8 mouse cellular contexts compared by ENCODE assay signal in genomic region chr10:7391108-7391507, GRCm38 (mm10).
A peak's percentile ranks its signal among the peaks of the same experiment; 100 is the strongest.
DNase-seq lines count a peak whose midpoint lies in the region; ATAC-seq and TF ChIP-seq lines count a peak whose summit lies in the region.

No protein-coding gene starts in this region.

- H3K9me3 ChIP-seq in embryonic facial prominence, embryonic 14.5 days (ENCODE audit: control insufficient read depth, low read length), result no peaks in the 10 kb centered on the region
- H3K9me3 ChIP-seq in liver, postnatal 0 days (ENCODE audit: low read length), result no peaks in the 10 kb centered on the region
- H3K9me3 ChIP-seq in stomach, embryonic 15.5 days, result no peaks in the 10 kb centered on the region

- no peak for TF ChIP-seq EP300 in liver, postnatal 0 days (IDR thresholded peaks at IDR 0.05; ENCODE audit: low read depth)

- H3K36me3 ChIP-seq in embryonic facial prominence, embryonic 14.5 days (ENCODE audit: control insufficient read depth, insufficient read depth, low read length), result no peaks in the 10 kb centered on the region
- H3K36me3 ChIP-seq in liver, postnatal 0 days (replicated peaks; ENCODE audit: insufficient read depth, low read length), result no peaks in the 10 kb centered on the region
- no peaks in the 10 kb centered on the region for H3K36me3 ChIP-seq in stomach, embryonic 15.5 days

- no peak overlapping the region for H3K27ac ChIP-seq in embryonic facial prominence, embryonic 14.5 days (replicated peaks; ENCODE audit: low read depth, low read length)
- no peak overlapping the region for H3K27ac ChIP-seq in liver, postnatal 0 days (ENCODE audit: low read depth)
- H3K27ac ChIP-seq in stomach, embryonic 15.5 days, result no peak overlapping the region; the same call in 1 of the 2 replicates

- peak; percentile 40 for DNase-seq in kidney, adult 18-20 months
- no peak for DNase-seq in kidney, adult 11 months
- DNase-seq in R1 (ENCODE audit: low read depth, low spot score), result peak; percentile 40
- peak; percentile 17 for DNase-seq in embryonic facial prominence, embryonic 14.5 days (ENCODE audit: low spot score)
- DNase-seq in induced T-regulatory cell, adult 2 months (ENCODE audit: low read depth), result peak; percentile 35
- DNase-seq in liver, postnatal 0 days, result peak; percentile 27
- no peak for DNase-seq in left cerebral cortex, adult 8-10 months (ENCODE audit: low spot score in 2 of 2)

- peaks cover 37% of the 10 kb centered on the region for H3K27me3 ChIP-seq in embryonic facial prominence, embryonic 14.5 days (replicated peaks; ENCODE audit: control insufficient read depth, insufficient read depth, low read length)
- H3K27me3 ChIP-seq in liver, postnatal 0 days (ENCODE audit: insufficient read depth, low read length), result peaks cover 38% of the 10 kb centered on the region
- peaks cover 22% of the 10 kb centered on the region for H3K27me3 ChIP-seq in stomach, embryonic 15.5 days (replicated peaks)

- H3K4me1 ChIP-seq in embryonic facial prominence, embryonic 14.5 days (ENCODE audit: control insufficient read depth, insufficient read depth, low read length), result peaks cover 4% of the 10 kb centered on the region; the same call in 1 of the 2 replicates
- H3K4me1 ChIP-seq in liver, postnatal 0 days (ENCODE audit: insufficient read depth), result peaks cover 8% of the 10 kb centered on the region; the same call in 1 of the 2 replicates
- H3K4me1 ChIP-seq in stomach, embryonic 15.5 days, result peaks cover 16% of the 10 kb centered on the region

- TF ChIP-seq CTCF in liver, postnatal 0 days (IDR thresholded peaks at IDR 0.05; ENCODE audit: low read depth), result no peak

- WGBS in embryonic facial prominence, embryonic 14.5 days, result under 1% methylated on average over 22 of the region's 31 CpGs
- 2% methylated on average over 31 of the region's 31 CpGs for WGBS in liver, postnatal 0 days (ENCODE audit: insufficient replicate concordance)
- WGBS in stomach, embryonic 15.5 days, result under 1% methylated on average over 31 of the region's 31 CpGs

- ATAC-seq in embryonic facial prominence, embryonic 14.5 days (ENCODE audit: low read depth), result 0 out of 2 replicates have a peak, but pooled peaks have one; percentile 50
- no peak; the same call in 1 of the 2 replicates for ATAC-seq in liver, postnatal 0 days
- ATAC-seq in stomach, embryonic 15.5 days (ENCODE audit: insufficient read depth, low FRiP score, low read depth), result 0 out of 2 replicates have a peak, but pooled peaks have one; percentile 61

- H3K4me2 ChIP-seq in embryonic facial prominence, embryonic 14.5 days (ENCODE audit: low read depth, low read length), result peak overlapping the region; percentile 99
- H3K4me2 ChIP-seq in liver, postnatal 0 days (ENCODE audit: low read depth, low read length), result peak overlapping the region; percentile 90
- H3K4me2 ChIP-seq in stomach, embryonic 15.5 days, result peak overlapping the region; percentile 95

- H3K9ac ChIP-seq in embryonic facial prominence, embryonic 14.5 days (ENCODE audit: low read depth, low read length), result peak overlapping the region; percentile 55
- H3K9ac ChIP-seq in liver, postnatal 0 days (replicated peaks), result peak overlapping the region; percentile 30; the same call in 1 of the 2 replicates
- H3K9ac ChIP-seq in stomach, embryonic 15.5 days, result no peak overlapping the region; the same call in 1 of the 2 replicates

- peak overlapping the region; percentile 62 for H3K4me3 ChIP-seq in embryonic facial prominence, embryonic 14.5 days (ENCODE audit: low read depth, low read length)
- H3K4me3 ChIP-seq in liver, postnatal 0 days (ENCODE audit: low read depth, low read length), result peak overlapping the region; percentile 59
- peak overlapping the region; percentile 52 for H3K4me3 ChIP-seq in stomach, embryonic 15.5 days (replicated peaks)

Comparison
In these comparisons a context has a peak if more than half of its experiments do, and no peak if none do; other contexts are left out.
1. DNase-seq: peak in kidney, adult 18-20 months (single experiment), R1 (single experiment), embryonic facial prominence, embryonic 14.5 days (single experiment), induced T-regulatory cell, adult 2 months (single experiment) and liver, postnatal 0 days (single experiment); none in kidney, adult 11 months (single experiment) and left cerebral cortex, adult 8-10 months (0 of 2).
2. Peak in every context shown above with its lines, with median percentiles within 50 percentile points of each other: H3K4me2 ChIP-seq and H3K4me3 ChIP-seq.